Mouse (Mus musculus): Measurements from ENCODE around the gene Col9a1. TPM values are rescaled to one million over a fixed set of nuclear protein-coding genes. Genes with fewer than 3 reads are reported as not detected.

Gene Col9a1
- total RNA-seq (2021), result 1 to 10 TPM; 1.5 to 1.9 TPM
- long read RNA-seq, experiment 1, partial matches to known transcripts, result 1 of 4 reads
- long read RNA-seq, experiment 1, other reads (novel, unspliced or antisense), result 2 of 4 reads
- long read RNA-seq, experiment 2, partial matches to known transcripts, result 2 of 4 reads
- long read RNA-seq, experiment 2, other reads (novel, unspliced or antisense), result 1 of 4 reads

DNA sequence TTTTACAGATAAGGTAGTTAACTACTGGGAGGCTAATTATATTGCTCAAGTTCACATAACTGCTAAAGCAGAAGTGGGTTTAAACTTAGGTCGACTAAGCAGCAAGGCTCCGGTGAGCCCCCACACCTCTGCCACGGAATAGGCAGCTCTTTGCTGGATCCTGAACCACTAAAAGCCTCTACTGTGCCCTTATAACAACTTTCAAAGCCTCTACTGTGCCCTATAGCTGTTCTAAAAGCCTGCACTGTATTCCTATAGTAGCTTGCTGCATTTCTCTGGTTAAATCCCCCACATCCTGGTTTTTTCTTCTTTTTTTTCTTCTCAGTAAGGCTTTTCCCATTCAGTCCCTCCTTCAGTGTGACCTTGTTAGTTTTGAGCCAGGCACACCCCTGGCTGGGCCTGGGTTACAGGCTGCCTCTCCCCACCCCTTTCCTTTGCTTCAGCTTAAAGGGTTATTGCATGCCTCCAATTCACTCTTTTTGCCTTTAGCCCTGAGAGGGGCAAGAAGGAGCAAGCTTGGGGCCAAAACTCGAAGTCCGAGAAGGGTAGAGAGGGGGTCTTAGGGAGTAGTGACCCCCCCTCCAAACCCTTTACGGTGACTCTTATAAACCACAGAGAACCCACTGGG, at the start of gene Col9a1:
TSS of gene Col9a1 (plus strand) at position 387 of the 628 bp plus-strand sequence.
- no peak for DNase-seq (ENCODE audit: low spot score in 2 of 2)

DNA sequence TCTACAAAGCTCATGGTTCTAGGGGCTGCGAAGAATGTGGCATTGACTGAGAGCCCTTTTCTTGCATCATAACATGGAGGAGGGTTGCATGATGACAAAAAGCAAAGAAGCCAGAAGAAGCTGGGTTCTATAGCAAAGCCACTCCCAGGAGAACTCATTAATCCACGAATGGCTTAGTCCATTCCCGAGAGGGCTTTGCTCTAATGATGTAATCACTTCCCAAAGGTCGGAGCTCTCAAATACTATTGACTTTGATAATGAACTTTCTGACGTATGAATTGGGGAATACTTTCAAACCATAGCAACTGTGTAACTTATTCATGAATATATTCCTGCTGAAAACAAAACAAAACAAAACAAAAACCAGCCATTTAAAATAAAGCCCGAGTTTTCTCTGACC, 49.5 kb upstream of the Col9a1 start:
- DNase-seq (ENCODE audit: low spot score in 2 of 2), result no peak

DNA sequence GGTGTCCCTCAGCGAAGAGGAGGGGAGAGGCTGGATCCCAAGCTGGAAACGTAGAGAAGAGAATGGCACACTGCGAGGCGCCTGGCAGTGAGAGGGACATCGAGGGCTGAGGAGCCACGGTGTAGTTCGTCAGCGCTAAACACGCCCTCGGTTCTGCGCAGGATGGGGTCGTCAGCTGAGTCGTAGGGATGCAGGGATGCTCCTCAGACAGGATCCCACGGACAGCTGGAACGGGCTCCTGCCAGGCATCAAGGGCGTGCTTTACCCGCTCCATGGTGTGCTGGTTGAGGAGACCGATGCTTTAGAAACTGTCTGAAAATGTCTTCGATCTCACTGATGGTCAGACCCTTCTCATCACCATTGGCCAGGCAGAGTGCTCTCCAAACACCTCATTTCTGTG, 43.6 kb upstream of the Col9a1 start:
- DNase-seq (ENCODE audit: low spot score in 2 of 2), result no peak

DNA sequence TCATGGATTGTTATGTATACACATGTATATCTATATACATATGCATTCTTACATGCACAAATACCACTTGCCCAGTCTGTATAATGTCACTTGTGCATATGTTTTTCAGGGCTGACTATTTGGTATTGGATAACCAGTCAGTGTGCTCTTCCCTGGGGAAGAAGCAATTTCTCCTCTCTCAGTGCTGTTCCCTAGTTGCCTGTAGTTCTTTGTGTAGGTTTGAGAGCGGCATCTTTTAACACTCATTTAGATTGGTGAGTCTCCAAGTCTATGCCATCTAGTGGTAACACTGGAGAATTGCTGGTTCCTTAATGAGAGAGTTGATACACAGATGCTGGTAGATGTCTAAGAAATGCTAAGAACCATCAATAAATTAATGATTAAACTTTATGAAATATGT, 42.6 kb upstream of the Col9a1 start:
- DNase-seq (ENCODE audit: low spot score in 2 of 2), result peak in 1 of 2 experiments; percentile 27

DNA sequence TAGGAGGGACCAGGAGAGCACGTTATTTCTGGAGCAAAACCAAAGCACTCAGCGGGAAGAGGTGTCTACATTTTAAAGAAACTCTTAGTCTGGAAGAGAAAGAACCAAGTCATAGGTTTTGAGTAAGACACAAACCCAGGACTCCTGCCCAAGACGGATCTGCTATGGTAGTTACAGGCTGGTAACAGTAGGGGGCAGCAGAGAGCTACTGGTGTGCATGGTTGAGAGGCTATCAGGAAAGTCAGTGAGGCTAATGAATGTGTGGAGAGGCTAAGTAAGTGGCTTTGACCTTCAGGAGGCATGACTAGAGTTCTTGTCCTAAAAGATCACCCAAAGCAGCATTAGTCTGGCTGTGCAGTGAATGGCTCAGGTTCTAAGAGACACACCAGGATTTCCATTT, 40.3 kb upstream of the Col9a1 start:
- DNase-seq (ENCODE audit: low spot score in 2 of 2), result peak; percentile 69 to 73

DNA sequence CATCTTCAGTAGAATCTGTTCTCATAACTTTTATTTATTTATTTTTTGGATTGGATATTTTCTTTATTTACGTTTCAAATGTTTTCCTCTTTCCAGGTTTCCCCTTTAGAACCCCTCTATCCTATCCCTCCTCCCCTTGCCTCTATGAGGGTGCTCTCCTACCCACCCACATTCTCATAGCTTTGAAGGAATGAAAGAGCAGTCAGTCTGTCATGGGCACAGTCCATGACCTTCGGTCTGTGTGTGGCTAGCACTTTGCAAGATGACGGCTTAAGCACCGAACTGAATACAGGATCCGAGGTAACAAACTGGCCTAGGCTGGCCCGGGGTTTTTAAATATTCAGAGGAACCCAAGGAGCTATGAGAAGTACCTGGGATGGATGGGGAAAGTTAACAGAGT, 36.9 kb upstream of the Col9a1 start:
- DNase-seq (ENCODE audit: low spot score in 2 of 2), result no peak

DNA sequence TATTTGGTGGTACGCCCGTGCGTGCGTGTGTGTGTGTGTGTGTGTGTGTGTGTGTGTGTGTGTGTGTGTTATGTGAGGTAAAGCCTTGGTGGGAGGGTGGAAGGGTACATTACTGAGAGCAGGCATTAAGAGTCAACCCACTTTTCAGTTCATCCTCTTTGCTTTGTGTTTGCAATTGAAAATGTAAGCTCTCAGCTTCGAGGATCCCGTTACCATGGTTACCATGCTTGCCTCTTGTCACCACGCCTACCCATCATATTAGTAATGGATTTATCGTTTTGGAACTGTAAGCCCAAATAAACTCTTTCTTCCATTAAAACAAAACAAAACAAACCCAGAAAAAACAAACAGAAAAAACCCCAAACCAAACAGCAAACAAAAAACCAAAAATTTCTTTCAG, 33.9 kb upstream of the Col9a1 start:
- DNase-seq (ENCODE audit: low spot score in 2 of 2), result no peak

DNA sequence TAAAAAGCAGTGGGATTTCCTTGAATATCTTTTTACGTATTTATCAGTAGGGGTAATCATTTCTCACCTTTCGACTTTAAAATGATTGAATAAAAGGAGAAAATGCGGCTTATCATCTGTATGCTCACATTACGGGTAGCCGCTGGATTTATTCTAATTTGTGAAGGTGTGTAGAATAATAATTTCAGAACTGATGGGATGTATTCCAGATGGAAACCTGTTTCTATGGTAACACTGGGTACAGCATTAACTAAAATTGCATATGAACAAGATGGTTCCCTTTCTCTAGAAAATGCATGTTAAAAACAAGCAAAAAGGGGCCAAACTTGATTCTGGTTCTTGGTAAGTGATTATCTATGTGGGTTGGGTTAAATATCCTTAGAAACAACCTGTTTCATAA, 19.7 kb upstream of the Col9a1 start:
- no peak for DNase-seq (ENCODE audit: low spot score in 2 of 2)

DNA sequence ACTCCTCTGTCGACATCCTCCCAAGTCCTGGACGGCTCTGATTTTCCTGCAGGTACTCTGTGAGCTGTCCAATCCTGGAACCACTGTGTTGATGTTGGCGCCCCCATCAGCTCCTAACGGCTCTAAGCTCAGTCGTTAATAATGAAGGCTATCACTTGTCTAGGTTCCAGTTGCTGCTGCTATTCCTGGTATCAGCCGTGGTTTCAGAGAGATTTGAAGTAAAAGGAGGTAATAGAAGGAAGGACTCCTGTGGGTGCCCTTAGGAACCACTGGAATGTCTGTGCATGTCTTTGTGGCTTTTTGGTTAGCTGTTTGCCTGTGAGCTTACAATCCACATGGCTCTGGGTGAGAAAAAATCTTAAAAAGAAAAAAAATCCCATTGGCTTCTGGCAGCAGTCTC, 8.0 kb upstream of the Col9a1 start:
- no peak for DNase-seq (ENCODE audit: low spot score in 2 of 2)

DNA sequence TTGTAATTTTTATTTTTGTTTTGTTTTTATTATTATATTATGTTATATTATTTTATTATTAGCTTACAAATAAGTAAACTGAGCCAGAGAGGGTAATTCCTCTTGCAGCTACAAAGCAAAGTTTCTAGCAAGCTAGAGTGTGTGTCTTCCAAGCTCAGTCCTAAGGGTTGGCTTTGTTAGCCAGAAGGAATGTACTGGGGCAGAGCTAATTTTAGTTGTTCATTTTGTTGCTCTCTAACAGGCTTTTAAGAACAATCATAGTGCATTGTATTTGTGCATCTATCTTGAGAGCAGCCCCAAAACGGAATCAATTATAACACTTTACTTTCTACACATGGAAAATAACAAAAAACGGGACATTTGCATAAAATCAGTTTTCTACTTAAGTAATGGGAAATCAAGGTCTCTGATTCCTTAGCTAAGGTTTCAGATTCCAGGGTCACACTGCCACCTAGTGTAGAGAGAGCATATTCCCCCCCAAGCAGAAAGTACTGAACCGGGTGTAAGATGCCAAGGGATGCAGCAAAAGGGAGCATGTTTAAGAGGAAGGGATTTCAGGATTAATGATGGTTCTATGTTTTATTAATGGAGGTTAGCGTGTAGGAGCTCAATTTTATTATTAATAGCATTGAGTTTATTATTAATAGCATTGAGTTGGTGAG, 6.1 kb upstream of the Col9a1 start:
- DNase-seq (ENCODE audit: low spot score in 2 of 2), result peak; percentile 33 to 77

DNA sequence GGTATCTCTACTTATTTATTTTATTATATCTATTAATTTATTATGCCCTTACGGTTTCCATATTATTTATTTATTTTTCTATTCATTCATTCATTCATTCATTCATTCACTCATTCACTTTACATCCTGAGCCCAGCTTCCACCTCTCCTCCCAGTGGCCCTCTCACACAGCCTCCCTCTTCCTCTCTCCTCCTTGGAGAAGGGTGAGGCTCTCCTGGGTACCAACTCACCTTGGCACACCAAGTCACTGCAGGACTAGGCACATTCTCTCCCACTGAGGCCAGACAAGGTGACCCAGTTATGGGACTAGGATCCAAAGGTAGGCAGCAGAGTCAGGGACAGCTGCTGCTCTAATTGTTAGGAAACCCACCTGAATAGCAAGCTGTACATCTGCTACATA, 5.5 kb upstream of the Col9a1 start:
- no peak for DNase-seq (ENCODE audit: low spot score in 2 of 2)

DNA sequence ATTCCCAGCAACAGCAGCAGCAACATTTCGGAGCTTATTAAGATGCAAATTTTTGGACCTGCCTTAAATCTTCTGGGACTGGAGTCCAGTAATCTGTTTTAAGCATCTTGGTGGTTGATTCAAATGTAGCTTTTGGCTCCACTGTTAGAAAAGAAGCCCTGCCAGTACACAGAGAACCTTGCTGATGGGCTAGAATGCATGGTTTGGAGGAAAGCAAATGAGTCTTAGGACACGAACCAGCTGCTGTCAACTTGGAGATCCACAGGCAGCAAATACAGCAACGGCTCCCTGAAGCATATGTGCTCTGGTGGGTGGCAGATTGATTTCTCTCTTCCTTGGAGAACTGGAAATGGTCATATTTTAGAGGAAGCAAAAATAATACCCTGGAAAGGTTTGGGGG, 4.8 kb upstream of the Col9a1 start:
- DNase-seq (ENCODE audit: low spot score in 2 of 2), result peak in 1 of 2 experiments; percentile 8

DNA sequence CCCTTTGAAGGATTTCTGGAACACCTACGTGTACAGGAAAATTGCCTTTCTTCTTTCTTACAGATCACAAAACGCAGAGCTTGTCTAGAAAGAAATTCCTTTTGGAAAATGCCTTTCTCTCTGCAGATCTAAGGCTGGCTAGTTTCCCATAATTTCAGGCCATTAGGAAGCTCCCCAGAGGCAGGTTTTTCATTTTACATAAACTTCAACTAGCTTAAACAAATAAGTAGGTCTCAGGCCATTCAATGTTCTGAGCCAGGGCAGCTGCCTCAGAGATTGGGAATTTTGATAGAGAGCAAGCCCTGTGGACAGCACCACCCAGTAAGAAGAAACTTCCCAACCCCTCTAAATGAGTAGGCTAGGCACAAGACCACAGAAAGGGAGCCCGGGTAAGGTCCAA, 1.6 kb upstream of the Col9a1 start:
- no peak for DNase-seq (ENCODE audit: low spot score in 2 of 2)

DNA sequence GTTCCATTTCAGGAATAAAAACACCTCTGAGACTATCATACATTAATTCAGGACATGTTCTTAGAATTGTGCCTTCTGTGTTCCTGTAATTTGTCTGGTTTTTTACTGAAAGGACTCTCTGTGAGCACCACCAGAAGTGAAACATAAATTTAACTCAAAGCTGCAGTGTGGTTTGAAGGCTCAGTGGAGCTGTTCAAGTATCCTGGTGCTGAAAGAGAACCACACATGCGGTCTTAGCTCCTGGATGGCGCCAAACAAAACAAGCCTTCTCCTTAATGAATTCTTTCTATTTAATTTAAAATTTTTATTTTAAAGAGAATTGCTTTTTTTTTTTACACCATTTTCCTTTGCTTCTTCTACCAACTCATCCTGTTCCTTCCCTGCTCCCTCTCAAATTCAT, 2.4 kb downstream of the Col9a1 start:
- DNase-seq (ENCODE audit: low spot score in 2 of 2), result no peak

DNA sequence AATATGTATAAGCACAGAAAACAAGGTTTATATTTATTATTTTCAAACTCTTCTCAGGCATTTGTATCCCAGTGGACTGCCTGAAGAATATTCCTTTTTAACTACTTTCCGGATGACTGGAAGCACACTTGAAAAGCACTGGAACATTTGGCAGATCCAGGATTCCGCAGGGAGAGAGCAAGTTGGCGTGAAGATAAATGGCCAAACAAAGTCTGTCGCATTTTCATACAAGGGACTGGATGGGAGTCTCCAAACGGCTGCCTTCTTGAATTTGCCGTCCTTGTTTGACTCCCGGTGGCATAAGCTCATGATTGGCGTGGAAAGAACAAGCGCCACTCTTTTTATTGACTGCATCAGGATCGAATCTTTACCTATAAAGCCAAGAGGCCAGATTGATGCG, 7.6 kb downstream of the Col9a1 start:
- DNase-seq (ENCODE audit: low spot score in 2 of 2), result peak in 1 of 2 experiments; percentile 31

DNA sequence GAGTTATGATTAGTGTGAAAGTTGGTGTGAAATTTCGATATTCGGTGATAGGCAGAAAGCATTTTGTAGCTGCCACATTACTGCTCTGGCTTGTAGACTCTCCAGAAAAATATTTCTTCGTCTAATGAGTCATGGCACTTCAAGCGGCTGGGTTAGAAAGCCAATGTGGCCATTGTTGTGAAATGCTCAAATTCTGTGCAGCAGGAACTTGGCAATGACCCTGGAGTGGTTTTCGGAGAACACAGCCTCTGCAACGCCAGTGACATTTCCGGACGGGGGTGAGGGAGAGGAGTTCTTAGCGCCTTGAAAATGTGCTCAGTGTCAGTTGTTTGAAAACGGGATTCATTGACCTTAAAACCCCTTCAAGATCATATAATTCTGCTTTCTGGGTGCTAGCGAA, 9.6 kb downstream of the Col9a1 start:
- DNase-seq (ENCODE audit: low spot score in 2 of 2), result no peak

DNA sequence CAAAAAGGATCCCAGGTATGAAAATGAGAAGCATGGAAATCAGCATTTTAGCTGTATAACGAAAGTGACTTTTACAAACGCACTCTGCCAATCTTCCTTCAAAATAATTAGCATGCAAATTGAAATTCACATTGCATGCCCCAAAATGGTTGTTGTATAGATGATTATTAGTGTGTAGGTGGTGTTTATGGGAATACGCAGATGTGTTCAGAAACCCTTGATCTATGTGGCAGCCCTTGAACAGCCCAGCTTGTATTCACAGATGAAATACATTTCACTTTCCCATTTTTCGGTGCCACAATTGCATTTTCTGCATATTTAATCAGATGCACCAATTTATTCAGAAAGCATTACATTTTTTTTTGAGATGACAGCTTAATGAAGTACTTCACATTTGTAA, 14.3 kb downstream of the Col9a1 start:
- no peak for DNase-seq (ENCODE audit: low spot score in 2 of 2)

DNA sequence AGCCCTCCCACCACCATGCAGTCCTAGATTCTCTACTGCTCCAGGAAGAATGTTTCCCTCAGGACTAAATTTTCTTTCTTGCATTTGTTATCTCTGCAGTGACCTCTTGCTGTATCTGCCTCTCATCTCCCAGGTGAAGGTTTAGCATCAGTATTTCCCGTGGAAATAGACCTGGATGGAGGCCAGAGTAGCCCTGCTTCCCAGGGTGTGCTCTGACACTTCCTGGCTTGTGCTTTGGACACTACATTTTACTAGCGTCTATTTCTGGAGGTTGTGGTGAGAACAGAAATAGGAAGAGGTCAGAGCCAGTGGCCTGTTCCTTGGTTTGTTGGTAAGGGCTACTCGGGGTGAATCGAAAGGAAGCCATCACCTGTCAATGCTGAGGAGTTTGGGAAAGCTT, 16.7 kb downstream of the Col9a1 start:
- DNase-seq (ENCODE audit: low spot score in 2 of 2), result no peak

DNA sequence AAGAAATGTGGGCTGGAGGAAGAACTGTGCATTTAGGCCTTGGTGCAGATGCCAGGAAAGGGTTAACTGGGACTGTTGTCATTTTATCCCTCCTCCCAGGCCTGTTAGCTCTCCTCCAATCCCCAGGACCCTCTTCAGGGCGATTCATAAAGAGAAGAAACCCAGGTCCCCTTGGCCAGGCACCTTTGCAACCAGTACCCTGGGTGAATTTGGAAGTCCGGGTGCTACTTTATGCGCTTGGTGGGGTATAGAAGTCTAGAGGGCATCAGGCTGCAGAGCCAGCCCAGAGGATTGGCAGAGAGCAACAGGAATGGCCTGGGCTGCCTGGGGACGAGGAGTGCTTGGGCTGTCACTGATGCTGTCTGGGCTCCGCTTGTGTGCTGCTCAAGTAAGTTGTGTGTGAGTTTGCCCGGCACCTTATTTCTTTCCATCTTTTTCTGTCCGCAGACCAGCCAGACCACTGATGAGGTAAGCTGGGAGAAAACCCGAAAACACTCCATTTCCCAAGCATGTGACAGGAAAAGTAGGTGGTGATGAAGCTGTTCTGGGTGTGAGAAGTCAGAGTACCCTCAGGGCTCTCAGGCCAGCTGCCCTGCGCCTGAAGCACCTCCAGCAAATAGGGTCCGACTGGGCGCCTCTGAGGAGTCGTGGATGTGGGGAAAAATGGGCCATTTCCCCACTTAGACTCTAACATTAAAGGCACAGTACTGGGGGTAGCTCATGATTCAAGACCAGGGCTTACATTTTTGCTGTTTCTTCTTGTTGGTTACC, 17.8 kb downstream of the Col9a1 start:
- no peak for DNase-seq (ENCODE audit: low spot score in 2 of 2)

DNA sequence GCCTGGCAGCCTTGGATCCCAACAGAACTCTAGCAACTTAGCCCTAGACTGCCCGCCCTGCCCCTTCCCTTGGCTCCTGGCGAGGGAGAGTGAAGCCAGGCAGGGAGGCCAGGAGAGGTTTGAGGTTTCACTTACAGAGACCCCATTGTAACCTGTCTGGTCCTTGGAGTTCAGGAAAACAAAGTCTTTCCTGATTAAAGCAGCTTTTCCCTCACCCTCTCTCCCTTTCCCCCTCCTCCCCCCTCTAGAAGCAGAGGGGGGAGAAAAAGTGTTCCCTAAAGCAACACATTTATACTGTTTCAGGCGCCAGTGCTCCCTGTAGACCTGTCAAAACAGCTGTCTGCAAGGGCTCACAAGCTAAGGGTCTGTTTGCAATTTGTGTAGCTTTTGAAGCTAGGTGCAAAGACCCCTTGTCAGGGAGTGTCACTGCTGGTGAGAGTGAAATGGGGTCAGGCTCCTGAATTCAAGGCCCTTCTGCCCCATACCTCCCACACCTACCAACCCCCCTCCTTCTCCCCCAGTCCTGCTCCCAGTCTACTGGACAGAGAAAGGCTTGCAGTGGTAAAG, 18.6 kb downstream of the Col9a1 start:
- DNase-seq (ENCODE audit: low spot score in 2 of 2), result no peak

DNA sequence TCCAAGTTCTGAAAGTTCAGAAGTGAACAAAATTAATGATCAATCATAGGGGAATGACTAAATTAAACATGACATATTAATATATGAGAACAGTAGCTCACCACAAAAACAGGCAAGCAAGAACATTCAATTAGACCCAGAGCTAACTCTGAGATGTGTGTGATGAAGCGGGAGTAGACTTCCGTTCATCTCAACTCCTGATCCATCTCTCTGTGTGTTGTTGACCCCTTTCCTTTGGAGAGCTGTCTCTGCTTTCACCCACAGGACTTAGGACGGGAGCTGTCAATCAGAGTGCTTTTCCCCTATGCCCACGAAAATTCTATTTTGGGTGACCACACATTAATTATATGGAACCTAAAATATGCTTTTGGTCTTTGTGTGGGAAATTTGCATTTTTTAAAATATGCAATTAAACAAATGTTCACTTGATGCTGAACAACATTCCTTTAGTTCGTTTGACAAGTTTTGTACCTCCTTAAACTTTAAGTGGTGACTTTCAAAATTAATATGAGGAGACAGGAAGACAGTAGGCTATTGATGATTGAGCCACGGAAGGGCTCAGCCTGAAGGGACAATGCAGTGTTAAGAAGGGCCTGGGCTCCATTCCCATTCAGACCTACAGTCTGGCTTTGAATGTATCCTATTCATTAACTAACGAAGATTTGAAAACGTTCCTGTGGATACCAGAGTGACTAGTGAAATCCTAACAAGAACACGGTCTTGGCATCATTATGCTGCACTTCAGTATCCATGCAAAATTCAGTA, 34.4 kb downstream of the Col9a1 start:
- DNase-seq (ENCODE audit: low spot score in 2 of 2), result no peak

Measured in layer of hippocampus, postnatal 14 days (tissue).